Mouse (Mus musculus) spleen, adult 12 weeks (tissue): Measurements from ENCODE around the gene Zglp1.
"Not testable (repeated sequence)": the region's sequence is repeated elsewhere in the genome, so short reads cannot be mapped to it uniquely, and the experiment has no call there.

Experiments
- DNase-seq: peaks from one replicate; pipeline ENCODE4 v3.0.0; 2022; ENCODE audit warnings: low spot score

Gene Zglp1

DNA sequence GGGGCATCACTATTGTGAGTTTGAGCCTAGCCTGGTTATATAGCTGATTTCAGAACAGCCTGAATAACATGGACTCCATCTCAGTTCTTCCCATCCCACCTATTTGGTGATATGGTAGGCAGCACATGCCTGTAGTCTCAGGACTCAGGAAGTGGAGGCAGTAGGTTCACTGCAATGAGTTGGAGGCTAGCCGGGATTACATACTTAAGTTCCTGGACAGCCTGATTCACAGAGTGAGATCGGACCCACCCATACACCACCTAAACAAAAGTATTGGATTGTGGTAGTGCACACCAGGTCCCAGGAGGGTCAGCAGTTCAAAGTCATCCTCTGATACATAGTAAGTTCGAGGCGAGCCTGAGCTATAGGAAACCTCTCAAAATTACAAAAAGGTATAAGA is 5.7 kb upstream of the Zglp1 start:
- DNase-seq = no peak

DNA sequence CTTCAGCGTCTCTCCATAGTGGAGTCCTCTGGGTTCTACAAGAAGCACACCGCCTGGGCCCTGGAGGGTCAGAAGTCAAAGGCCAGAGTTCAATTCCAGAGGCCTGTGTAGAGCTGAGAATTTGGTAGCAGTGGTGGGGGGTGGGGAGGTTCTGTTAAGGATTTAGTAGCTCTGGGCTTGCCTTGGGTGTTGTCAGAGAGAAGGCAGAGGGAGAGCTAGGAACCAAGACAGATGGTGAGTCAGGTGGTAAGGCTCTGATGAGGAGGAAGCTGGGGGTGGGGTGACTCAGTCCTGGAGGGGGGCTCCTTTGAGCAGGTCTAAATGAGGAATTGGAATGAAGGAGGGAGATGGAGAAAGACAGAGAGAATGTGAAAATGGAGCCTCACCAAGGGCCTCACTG is 4.0 kb downstream of the Zglp1 start:
- DNase-seq = no peak

DNA sequence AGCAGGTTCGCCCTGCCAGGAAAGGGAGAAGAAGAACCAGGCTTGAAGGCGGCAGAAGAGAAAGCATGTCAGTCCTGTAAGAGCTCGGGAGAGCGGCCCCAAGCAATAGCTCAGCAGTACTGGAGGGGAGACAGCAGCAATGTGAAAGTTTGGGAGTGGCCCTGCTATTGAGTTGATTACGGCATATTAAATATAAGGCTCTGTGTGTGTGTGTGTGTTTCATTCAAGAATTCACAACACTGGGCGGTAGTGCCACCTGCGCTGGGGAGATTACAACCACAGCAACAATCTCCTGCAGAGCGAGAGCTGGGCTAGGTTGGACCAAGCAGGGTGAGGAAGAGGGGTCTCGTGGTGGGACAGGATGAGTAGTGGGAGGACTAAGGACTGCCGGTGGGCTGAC is 15.3 kb downstream of the Zglp1 start:
- no peak for DNase-seq

DNA sequence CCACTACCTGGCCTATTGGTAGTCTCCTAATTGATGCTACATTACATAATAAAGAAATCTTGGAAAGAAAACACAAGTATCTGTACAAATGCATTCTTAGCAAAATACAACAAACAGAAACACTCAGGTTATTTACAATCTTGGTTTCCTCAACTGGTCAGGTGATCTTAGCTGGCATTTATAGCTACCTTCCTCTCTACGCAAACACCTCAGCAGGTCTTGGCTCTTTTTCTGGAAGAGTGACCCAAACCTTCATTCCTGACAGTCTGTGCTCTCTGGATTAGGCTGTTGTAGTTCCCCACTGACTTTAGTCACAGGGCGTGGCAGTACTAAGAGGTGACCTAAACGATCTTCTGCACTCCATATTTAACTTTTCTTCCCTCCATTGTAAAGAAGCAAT is 21.7 kb downstream of the Zglp1 start:
- no peak for DNase-seq

DNA sequence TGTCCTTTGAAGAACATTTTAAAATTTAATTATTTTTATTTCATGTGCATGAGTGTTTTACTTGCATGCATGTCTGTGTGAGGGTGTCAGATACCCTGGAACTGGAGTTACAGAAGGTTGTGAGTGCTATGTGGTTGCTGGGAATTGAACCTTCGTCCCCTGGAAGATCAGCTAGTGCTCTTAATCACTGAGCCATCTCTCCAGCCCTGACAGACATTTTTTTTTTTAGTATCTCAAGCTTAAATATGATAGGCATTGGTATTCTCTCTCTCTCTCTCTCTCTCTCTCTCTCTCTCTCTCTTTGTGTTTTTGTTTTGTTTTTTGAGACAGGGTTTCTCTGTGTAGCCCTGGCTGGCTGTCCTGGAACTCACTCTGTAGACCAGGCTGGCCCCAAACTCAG is 22.1 kb downstream of the Zglp1 start:
- DNase-seq = not testable (repeated sequence)

DNA sequence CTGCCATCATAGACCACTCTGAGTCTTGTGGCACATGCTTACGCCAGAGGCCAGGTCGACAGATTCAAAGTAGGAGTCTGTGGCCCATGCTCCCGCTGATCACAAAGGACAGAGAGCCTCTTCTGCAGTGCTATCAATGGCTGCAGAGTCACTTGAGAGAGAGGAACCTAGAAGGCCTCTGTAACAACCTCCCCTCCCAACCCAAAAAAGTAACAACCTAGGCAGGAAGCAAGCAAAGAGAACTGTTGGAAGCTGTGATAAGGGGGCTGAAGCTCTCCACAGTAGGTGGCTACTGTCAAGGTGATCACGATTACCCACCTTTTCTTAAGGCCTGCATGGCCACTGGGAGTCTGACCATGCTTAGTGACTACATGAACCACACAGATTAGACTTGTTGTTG is 23.3 kb downstream of the Zglp1 start:
- DNase-seq = no peak

DNA sequence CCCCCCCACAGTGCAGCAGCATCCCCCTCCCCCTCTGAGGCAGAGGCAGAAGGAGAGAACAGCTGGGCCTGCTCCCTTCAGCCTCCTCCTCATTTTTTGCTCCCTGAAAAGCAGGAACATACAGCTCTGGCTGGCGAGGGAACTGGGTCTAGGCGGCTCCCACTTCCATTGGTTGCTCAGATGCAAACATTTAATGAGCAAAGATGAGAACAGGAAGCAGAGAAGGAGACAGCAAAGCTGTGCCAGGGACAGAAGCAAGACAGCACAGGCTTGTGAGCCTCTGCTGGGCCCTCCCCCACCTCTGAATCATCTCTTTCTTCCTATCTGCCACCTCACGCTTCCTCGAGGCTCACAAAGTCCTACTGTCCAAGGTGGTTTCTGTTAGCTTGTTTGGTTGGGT is 25.6 kb downstream of the Zglp1 start:
- DNase-seq = no peak

DNA sequence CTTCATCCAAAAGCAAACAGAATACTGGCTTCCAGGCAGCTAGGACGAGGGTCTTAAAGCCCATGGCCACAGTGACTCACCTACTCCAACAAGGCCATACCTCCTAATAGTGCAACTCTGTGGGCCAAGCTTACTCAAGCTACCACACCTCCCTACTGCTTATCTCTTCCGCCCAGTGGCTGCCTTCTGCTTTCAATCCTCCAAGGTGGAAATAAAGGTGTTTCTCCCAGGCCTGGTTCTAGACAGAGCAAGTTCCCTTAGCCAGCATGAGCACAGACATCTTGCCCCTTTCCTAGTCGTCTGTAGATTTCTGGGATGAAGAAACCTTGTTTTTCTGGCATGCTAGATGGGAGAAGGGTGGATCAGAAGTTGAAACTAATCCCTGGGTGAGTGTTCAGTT is 27.1 kb downstream of the Zglp1 start:
- no peak for DNase-seq

DNA sequence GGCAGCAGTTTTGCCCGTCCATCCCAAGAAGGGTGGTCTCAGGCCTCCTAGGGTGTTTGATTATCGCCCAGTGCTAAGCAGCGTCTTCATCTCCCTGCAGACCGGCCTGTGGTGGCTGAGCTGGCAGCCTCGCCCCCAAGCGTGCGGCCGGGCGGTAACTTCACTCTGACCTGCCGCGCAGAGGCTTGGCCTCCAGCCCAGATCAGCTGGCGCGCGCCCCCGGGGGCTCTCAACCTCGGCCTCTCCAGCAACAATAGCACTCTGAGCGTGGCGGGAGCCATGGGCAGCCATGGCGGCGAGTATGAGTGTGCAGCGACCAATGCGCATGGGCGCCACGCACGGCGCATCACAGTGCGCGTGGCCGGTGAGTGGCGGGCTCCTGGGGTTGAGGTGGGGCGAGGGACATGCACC is 29.4 kb downstream of the Zglp1 start:
- no peak for DNase-seq

DNA sequence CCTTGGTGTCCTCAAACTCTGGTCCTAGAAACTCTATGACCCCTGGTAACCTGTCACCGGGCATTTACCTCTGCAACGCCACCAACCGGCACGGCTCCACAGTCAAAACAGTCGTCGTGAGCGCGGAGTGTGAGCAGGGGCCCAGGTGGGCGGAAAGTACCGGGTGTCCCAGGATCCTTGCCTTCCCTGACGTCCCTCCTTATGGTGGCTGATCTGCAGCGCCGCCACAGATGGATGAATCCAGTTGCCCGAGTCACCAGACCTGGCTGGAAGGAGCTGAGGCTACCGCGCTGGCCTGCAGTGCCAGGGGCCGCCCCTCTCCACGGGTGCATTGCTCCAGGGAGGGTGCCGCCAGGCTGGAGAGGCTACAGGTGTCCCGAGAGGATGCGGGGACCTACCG is 30.2 kb downstream of the Zglp1 start:
- DNase-seq = no peak

DNA sequence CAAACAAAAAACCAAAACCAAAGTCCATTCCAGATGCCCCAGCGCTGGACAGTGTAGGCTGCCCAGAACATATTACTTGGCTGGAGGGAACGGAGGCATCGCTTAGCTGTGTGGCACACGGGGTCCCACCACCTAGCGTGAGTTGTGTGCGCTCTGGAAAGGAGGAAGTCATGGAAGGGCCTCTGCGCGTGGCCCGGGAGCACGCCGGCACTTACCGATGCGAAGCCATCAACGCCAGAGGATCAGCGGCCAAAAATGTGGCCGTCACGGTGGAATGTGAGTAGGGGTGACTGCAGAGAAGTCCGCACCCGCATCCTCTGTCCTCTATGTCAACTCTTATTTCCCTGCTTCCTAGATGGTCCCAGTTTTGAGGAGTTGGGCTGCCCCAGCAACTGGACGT is 30.7 kb downstream of the Zglp1 start:
- no peak for DNase-seq

DNA sequence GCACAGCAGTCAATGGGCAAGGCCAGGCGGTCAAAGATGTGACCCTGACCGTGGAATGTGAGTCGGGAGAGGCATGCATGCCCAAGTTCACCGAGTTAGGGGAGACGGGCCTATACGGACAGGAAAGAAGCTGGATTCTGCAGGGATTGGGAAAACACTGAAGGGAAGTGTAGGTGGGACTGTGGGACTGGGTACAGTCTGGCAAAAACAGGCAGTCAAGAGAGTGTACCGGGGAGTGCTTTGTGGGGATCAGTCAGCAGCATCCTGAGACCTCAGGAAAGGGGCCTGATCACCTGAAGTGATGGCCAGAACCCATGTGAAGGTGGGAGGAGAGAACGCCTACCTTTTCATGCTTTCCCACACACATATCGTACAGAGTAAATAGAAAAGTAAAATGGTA is 31.3 kb downstream of the Zglp1 start:
- DNase-seq = no peak

DNA sequence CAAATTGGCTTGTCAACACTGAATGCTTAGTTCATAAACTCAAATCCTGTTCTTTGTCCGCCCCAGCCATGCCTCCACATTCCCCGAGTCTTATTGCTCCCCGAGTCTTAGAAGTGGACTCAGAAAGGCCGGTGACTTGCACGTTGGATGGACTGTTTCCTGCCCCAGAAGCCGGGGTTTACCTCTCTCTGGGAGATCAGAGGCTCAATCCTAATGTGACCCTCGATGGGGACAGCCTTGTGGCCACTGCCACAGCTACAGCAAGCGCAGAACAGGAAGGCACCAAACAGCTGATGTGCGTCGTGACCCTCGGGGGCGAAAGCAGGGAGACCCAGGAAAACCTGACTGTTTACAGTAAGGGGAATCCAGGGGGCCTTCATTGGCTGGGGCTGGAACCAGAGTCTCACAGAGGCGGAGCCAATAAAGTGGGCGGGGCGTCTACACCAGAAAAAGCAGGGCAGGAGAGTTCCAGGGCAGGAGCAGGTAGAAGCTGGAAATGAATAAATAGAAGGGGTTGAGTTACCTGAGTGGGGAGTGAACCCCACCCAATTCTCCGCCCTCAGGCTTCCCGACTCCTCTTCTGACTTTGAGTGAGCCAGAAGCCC is 32.3 kb downstream of the Zglp1 start:
- DNase-seq = no peak

DNA sequence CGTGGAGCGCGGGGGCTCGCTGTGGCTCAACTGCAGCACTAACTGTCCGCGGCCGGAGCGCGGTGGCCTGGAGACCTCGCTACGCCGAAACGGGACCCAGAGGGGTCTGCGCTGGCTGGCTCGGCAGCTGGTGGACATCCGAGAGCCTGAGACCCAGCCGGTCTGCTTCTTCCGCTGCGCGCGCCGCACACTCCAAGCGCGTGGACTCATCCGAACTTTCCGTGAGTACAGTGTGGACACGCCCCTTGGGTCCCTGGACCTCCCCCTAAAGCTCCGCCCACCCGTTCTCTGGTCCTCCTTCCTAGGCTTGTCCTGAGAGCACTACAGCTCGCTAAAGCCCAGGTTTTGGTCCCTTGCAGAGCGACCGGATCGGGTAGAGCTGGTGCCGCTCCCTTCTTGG is 33.8 kb downstream of the Zglp1 start:
- DNase-seq = peak; percentile 88

DNA sequence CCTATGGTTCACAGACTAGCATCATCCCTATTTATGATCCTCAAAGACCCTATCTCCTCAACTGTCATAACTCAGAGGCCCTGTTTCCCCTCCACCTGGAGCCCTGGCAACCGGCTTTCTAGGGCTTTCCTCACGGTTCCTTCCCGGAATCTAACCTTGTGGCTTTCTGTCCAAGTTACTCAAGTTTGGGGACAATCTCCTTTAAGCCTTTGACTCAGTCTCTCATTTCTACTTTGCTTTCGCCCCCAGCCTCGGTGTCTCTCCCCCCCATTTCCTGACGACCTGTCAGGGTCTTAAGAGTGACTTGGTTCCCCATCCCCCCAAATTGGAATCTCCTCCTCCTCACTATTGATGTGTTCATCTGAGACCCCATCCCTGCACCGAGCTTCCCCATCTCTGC is 34.4 kb downstream of the Zglp1 start:
- no peak for DNase-seq

DNA sequence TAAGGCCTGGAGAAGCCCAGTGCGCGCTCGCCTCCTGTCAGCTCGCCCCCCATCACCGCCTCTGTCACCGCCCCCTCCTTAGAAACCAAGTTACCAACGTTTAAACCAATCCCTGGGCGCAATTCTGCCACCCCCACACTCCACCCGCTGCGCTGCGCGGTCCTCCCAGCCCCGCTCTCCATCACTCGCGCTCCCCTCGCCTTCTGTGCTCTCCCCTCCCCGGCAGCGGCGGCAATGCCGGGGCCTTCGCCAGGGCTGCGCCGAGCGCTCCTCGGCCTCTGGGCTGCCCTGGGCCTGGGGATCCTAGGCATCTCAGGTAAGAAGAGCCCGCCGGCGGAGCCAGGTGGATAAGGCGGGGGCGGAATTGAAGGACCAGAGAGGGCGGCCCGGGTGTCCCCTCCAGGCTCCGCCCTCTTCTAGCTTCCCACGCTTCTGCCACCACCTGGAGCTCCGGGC is 35.0 kb downstream of the Zglp1 start, which contains the start of gene Icam5:
Icam5 (plus strand) TSS at position 178 of the 456 bp plus-strand sequence.
- DNase-seq = peak; percentile 52

DNA sequence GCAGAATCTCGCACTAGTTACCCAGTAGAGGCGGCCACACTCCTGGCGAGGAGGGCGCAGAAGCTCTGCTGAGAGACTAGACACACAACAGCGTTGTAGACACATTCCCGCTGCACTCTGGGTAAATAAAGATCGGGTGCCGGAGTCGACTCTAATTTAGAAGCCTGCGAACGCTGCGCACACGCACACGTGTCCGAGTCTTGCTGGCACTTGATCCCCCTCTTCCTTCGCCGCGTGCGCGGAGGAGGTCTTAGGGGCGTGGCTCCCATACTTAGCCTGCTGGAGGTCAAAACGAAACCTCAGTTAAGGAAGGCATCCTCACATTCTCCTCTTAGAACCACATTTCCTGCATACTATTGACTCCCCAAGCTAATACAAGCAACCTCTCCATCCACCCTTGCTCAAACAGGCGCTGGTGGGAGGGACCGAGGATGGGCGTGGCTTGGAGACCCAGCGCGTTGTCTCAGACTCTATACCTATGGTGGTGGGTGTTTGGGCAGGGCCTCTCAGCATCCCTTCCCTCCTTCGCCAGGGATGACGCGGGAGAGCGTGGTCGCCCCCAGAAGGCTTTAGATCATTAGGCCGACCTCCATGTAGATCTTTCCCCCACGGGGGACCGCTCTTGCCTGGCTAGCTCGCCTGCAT is 35.5 kb downstream of the Zglp1 start:
- DNase-seq = peak; percentile 59

DNA sequence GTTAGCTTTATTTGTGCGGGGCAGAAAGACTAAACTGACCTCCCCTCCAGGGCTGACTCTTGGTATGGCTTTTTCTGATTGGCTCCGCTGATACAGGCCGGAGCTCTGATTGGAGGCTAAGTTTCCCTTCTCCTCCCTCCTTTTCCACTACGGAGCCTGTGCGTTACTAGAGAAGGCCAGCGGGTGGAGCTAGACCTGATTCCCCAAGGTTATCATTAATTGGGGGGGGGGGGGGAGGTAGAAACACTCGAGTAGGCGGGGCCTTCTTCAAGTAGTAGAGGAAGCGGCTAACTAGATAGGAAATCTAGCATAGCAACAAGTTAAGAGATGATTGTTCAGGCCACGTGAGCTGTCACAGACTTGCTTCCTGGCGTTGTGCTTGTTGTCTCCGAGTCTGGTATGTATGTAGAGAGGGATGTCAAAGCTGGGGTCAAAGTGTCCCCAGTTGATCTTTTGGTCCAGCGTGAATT is 36.1 kb downstream of the Zglp1 start:
- DNase-seq = peak; percentile 79

DNA sequence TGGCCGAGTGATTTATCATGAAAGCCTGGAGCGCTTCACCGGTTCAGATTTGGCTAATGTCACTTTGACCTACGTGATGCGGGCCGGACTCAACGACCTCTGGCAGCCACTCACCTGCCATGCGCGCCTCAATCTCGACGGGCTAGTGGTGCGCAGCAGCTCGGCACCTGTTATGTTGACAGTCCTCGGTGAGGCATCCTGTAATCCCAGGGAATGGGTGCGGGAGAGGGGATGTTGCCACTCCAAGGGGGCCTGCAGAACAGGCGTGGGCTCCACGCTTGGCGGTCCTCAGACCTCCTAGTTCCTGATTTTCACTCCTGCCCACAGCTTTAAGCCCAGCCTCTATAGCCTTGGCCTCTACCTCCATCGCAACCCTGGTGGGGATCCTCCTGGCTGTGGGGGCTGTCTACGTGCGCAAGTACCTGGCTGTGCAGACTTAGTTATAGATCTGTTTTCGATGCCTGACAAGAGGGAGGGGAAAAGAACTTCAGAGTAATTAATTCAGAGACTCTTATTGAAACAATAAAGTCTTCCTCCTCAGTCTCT is 36.8 kb downstream of the Zglp1 start:
- no peak for DNase-seq

DNA sequence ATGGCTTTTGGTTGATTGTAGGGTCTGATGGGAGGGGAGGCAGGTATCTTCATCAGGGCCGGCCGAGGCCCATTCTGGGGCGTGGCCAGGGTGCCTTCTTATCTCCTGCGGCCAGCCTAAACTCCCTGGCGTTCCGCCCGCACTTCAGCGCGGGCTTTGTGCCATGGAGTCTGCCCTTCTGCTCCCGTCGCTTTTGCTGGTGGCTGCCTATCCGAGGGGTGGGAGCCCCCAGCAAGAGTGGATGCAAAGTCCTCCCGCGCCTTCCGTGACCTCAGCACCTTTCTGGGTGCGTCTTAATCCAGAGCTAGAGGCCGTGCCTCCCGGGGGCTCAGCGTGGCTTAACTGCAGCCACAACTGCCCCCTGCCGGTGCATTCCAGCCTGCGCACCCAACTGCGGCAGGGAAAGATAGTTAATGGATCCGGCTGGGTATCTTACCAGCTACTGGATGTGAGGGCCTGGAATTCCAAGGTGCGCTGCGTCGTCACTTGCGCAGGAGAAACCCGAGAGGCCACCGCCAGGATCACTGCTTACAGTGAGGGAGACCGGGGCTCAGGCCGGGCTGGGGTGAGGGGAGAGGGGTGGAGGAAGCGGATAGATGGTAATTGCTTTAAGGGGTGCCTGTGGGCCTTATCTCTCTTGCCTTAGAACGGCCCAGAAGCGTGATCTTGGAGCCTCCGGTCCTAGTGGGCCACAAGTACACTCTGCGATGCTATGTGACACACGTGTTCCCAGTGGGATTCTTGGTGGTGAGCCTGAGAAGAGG is 37.4 kb downstream of the Zglp1 start, which contains the start of gene Icam4:
Icam4 (plus strand) TSS at position 83 of the 764 bp plus-strand sequence.
- peak; percentile 85 for DNase-seq

DNA sequence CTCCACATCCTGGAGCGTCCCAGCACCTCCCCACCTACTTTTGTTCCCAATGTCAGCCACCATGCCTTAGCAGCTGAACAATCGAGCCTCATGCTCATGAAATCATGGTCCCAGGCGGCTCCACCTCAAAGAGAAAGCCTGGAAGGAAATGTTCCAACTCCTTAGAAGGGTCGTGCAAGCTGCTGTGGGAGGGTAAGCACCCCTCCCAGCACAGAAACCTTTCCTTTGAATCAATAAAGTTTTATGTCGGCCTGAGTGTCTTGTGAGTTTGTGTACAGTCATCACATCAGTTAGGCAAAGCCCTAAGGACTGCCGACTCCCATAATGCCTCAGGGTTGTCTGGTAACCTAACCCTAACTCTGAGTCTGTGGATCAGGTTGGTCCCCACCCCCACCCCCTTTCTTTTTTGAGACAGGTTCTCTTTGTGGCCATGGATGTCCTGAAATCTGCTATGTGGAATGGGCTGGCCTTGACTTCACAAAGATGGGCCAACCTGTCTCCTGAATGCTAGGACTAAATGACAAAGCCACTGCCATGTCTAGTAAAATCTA is 38.3 kb downstream of the Zglp1 start:
- DNase-seq = no peak

DNA sequence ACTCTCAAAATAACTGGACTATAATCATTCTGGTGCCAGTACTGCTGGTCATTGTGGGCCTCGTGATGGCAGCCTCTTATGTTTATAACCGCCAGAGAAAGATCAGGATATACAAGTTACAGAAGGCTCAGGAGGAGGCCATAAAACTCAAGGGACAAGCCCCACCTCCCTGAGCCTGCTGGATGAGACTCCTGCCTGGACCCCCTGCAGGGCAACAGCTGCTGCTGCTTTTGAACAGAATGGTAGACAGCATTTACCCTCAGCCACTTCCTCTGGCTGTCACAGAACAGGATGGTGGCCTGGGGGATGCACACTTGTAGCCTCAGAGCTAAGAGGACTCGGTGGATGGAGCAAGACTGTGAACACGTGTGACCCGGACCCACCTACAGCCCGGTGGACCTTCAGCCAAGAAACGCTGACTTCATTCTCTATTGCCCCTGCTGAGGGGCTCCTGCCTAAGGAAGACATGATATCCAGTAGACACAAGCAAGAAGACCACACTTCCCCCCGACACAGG is 39.1 kb downstream of the Zglp1 start:
- DNase-seq = no peak
